Mouse (Mus musculus) MEL (cell line): ENCODE data around the gene Fkbp9. TPM values are rescaled to one million over a fixed set of nuclear protein-coding genes. Genes with fewer than 3 reads are reported as not detected.

ENCODE experiments used
- DNase-seq: peaks from one replicate; pipeline ENCODE4 v3.0.0; 2011; ENCODE audit warnings: low read depth, low spot score
- H3K27ac ChIP-seq: 2 replicates; pipeline ENCODE4 v1.5.1; 2012; ENCODE audit warnings: low read depth, mild to moderate bottlenecking, control low read depth, low read length, moderate library complexity; ENCODE audit not compliant: control insufficient read depth
- H3K27me3 ChIP-seq, 2 experiments: fragments of 150-350 bp in 1 of 2; sonication (generic) in 1 of 2; 2 replicates each; pipeline ENCODE4 v1.6.1; 2012; ENCODE audit warnings: low read length in 2 of 2, mild to moderate bottlenecking in 2 of 2, improper control_type of control experiment in 1 of 2, moderate library complexity in 1 of 2; ENCODE audit not compliant: insufficient read depth in 2 of 2, control insufficient read depth in 1 of 2
- H3K36me3 ChIP-seq, 2 experiments: 2 replicates each; pipeline ENCODE4 v1.6.1; 2012 to 2014; ENCODE audit warnings: low read length in 2 of 2, improper control_type of control experiment in 1 of 2, inconsistent platforms in 1 of 2, mild to moderate bottlenecking in 1 of 2; ENCODE audit not compliant: insufficient read depth in 2 of 2, control insufficient read depth in 1 of 2
- H3K4me1 ChIP-seq, 2 experiments: fragments of 150-350 bp in 1 of 2; sonication (generic) in 1 of 2; 2 replicates each; pipeline ENCODE4 v1.6.1; 2012; ENCODE audit warnings: low read length in 2 of 2, improper control_type of control experiment in 1 of 2, mild to moderate bottlenecking in 1 of 2; ENCODE audit not compliant: insufficient read depth in 2 of 2, control insufficient read depth in 1 of 2
- H3K4me3 ChIP-seq, 2 experiments: fragments of 150-350 bp in 1 of 2; sonication (generic) in 1 of 2; 2 replicates each; pipeline ENCODE4 v1.5.1; 2012; ENCODE audit warnings: low read depth in 2 of 2, low read length in 2 of 2, mild to moderate bottlenecking in 2 of 2, moderate library complexity in 2 of 2, control low read depth in 1 of 2, improper control_type of control experiment in 1 of 2; ENCODE audit not compliant: control insufficient read depth in 1 of 2, insufficient read depth in 1 of 2
- H3K79me2 ChIP-seq: 2 replicates; pipeline ENCODE4 v1.6.1; 2012; ENCODE audit warnings: mild to moderate bottlenecking, low read length, moderate library complexity; ENCODE audit not compliant: control insufficient read depth, poor library complexity, insufficient read depth
- H3K9ac ChIP-seq: 2 replicates; pipeline ENCODE4 v1.6.1; 2012; ENCODE audit warnings: low read depth, mild to moderate bottlenecking, control low read depth, low read length, moderate library complexity; ENCODE audit not compliant: control insufficient read depth, poor library complexity, severe bottlenecking
- H3K9me3 ChIP-seq: fragments of 150-350 bp; sonication (generic); replicated peaks from 2 replicates; pipeline ENCODE4 v1.6.1; 2012; ENCODE audit warnings: mild to moderate bottlenecking, low read length, improper control_type of control experiment, moderate library complexity; ENCODE audit not compliant: insufficient read depth
- BHLHE40 ChIP-seq: IDR thresholded peaks from 2 replicates; pipeline ENCODE4 v1.6.1; 2012; ENCODE audit warnings: low read depth, mild to moderate bottlenecking, inconsistent platforms, low read length, improper control_type of control experiment, borderline replicate concordance
- CHD1 ChIP-seq: IDR thresholded peaks from 2 replicates; pipeline ENCODE4 v1.6.1; 2012; ENCODE audit warnings: low read depth, mild to moderate bottlenecking, inconsistent platforms, low read length, improper control_type of control experiment
- CHD2 ChIP-seq: IDR thresholded peaks from 2 replicates; pipeline ENCODE4 v1.6.1; 2011; ENCODE audit warnings: low read length, improper control_type of control experiment
- CTCF ChIP-seq, 3 experiments: IDR thresholded peaks in 2 of 3; conservative IDR thresholded peaks in 1 of 3; 2 replicates each; pipeline ENCODE4 v1.5.1; 2011 to 2012; ENCODE audit warnings: low read length in 3 of 3, low read depth in 2 of 3, mild to moderate bottlenecking in 2 of 3, improper control_type of control experiment in 1 of 3, inconsistent platforms in 1 of 3, mixed read lengths in 1 of 3, moderate library complexity in 1 of 3; ENCODE audit not compliant: control insufficient read depth in 1 of 3, insufficient read depth in 1 of 3, poor library complexity in 1 of 3, severe bottlenecking in 1 of 3
- E2F4 ChIP-seq: IDR thresholded peaks from 2 replicates; pipeline ENCODE4 v1.6.1; 2011; ENCODE audit warnings: low read depth, low read length, improper control_type of control experiment, borderline replicate concordance
- ELF1 ChIP-seq: IDR thresholded peaks from 2 replicates; pipeline ENCODE4 v1.6.1; 2014; ENCODE audit warnings: low read depth, mild to moderate bottlenecking, inconsistent platforms, low read length, improper control_type of control experiment, moderate library complexity
- EP300 ChIP-seq, 2 experiments: IDR thresholded peaks; 2 replicates each; pipeline ENCODE4 v1.6.1; 2011; ENCODE audit warnings: improper control_type of control experiment in 2 of 2, low read length in 2 of 2, low read depth in 1 of 2, mild to moderate bottlenecking in 1 of 2
- GABPA ChIP-seq: IDR thresholded peaks from 2 replicates; pipeline ENCODE4 v1.6.1; 2012; ENCODE audit warnings: low read depth, mild to moderate bottlenecking, inconsistent platforms, low read length, improper control_type of control experiment, moderate library complexity
- GATA1 ChIP-seq: IDR thresholded peaks from 2 replicates; pipeline ENCODE4 v1.6.1; 2011; ENCODE audit warnings: low read depth, low read length, improper control_type of control experiment
- JUND ChIP-seq: IDR thresholded peaks from 2 replicates; pipeline ENCODE4 v1.6.1; 2011; ENCODE audit warnings: low read depth, mild to moderate bottlenecking, improper control_type of control experiment, low read length
- KAT2A ChIP-seq: conservative IDR thresholded peaks from 2 replicates; pipeline ENCODE4 v1.6.1; 2012; ENCODE audit warnings: low read depth, low read length, improper control_type of control experiment, inconsistent platforms
- MAFK ChIP-seq: IDR thresholded peaks from 2 replicates; pipeline ENCODE4 v1.6.1; 2011; ENCODE audit warnings: low read depth, mild to moderate bottlenecking, low read length, improper control_type of control experiment, borderline replicate concordance
- MAX ChIP-seq: IDR thresholded peaks from 2 replicates; pipeline ENCODE4 v1.6.1; 2011; ENCODE audit warnings: low read length, improper control_type of control experiment
- MAZ ChIP-seq: IDR thresholded peaks from 2 replicates; pipeline ENCODE4 v1.6.1; 2012; ENCODE audit warnings: low read depth, mild to moderate bottlenecking, inconsistent platforms, low read length, improper control_type of control experiment
- MEF2A ChIP-seq: IDR thresholded peaks from 2 replicates; pipeline ENCODE4 v1.6.1; 2014; ENCODE audit warnings: low read depth, mild to moderate bottlenecking, inconsistent platforms, low read length, improper control_type of control experiment; ENCODE audit not compliant: poor library complexity, insufficient replicate concordance, severe bottlenecking; ENCODE audit errors: extremely low read depth
- MYB ChIP-seq: IDR thresholded peaks from 2 replicates; pipeline ENCODE4 v1.6.1; 2011; ENCODE audit warnings: mild to moderate bottlenecking, low read depth, low read length, improper control_type of control experiment
- MYC ChIP-seq: IDR thresholded peaks from 2 replicates; pipeline ENCODE4 v1.6.1; 2011; ENCODE audit warnings: low read depth, mild to moderate bottlenecking, low read length, improper control_type of control experiment, moderate library complexity
- NELFE ChIP-seq: IDR thresholded peaks from 2 replicates; pipeline ENCODE4 v1.6.1; 2011; ENCODE audit warnings: low read depth, low read length, improper control_type of control experiment
- NRF1 ChIP-seq: IDR thresholded peaks from 2 replicates; pipeline ENCODE4 v1.6.1; 2014; ENCODE audit warnings: low read depth, mild to moderate bottlenecking, inconsistent platforms, low read length, improper control_type of control experiment, moderate library complexity; ENCODE audit not compliant: poor library complexity, insufficient read depth, severe bottlenecking
- POLR2A ChIP-seq, 2 experiments: IDR thresholded peaks; 2 replicates each; pipeline ENCODE4 v1.6.1; 2011 to 2012; ENCODE audit warnings: low read length in 2 of 2, mild to moderate bottlenecking in 2 of 2, control low read depth in 1 of 2, improper control_type of control experiment in 1 of 2, low read depth in 1 of 2, moderate library complexity in 1 of 2; ENCODE audit not compliant: control insufficient read depth in 1 of 2, insufficient read depth in 1 of 2, poor library complexity in 1 of 2
- POLR2AphosphoS2 ChIP-seq: IDR thresholded peaks from 2 replicates; pipeline ENCODE4 v1.6.1; 2011; ENCODE audit warnings: low read length, improper control_type of control experiment
- POLR2AphosphoS5 ChIP-seq: IDR thresholded peaks from 2 replicates; pipeline ENCODE4 v1.6.1; 2012; ENCODE audit warnings: low read depth, borderline replicate concordance, mild to moderate bottlenecking, inconsistent platforms, low read length, moderate library complexity, mixed read lengths
- RAD21 ChIP-seq: IDR thresholded peaks from 2 replicates; pipeline ENCODE4 v1.6.1; 2011; ENCODE audit warnings: mild to moderate bottlenecking, low read depth, low read length, improper control_type of control experiment
- RCOR1 ChIP-seq: IDR thresholded peaks from 2 replicates; pipeline ENCODE4 v1.6.1; 2012; ENCODE audit warnings: low read depth, mild to moderate bottlenecking, inconsistent platforms, low read length, improper control_type of control experiment
- SIN3A ChIP-seq: IDR thresholded peaks from 2 replicates; pipeline ENCODE4 v1.6.1; 2012; ENCODE audit warnings: low read length, improper control_type of control experiment, inconsistent platforms
- SMC3 ChIP-seq: IDR thresholded peaks from 2 replicates; pipeline ENCODE4 v1.6.1; 2011; ENCODE audit warnings: low read depth, low read length, improper control_type of control experiment
- TAL1 ChIP-seq: IDR thresholded peaks from 2 replicates; pipeline ENCODE4 v1.6.1; 2012; ENCODE audit warnings: mild to moderate bottlenecking, inconsistent platforms, low read length, moderate library complexity, mixed read lengths
- TBP ChIP-seq: IDR thresholded peaks from 2 replicates; pipeline ENCODE4 v1.8.0; 2011; ENCODE audit warnings: low read depth, low read length, improper control_type of control experiment
- UBTF ChIP-seq: IDR thresholded peaks from 2 replicates; pipeline ENCODE4 v1.6.1; 2012; ENCODE audit warnings: low read depth, mild to moderate bottlenecking, inconsistent platforms, low read length, improper control_type of control experiment, moderate library complexity, borderline replicate concordance; ENCODE audit not compliant: insufficient read depth
- USF1 ChIP-seq: IDR thresholded peaks from 2 replicates; pipeline ENCODE4 v1.6.1; 2014; ENCODE audit warnings: low read depth, mild to moderate bottlenecking, inconsistent platforms, low read length, improper control_type of control experiment, moderate library complexity
- USF2 ChIP-seq, 2 experiments: IDR thresholded peaks; 2 replicates each; pipeline ENCODE4 v1.6.1; 2011 to 2012; ENCODE audit warnings: improper control_type of control experiment in 2 of 2, low read length in 2 of 2, borderline replicate concordance in 1 of 2, inconsistent platforms in 1 of 2, low read depth in 1 of 2, mild to moderate bottlenecking in 1 of 2; ENCODE audit not compliant: insufficient read depth in 1 of 2
- ZC3H11A ChIP-seq: IDR thresholded peaks from 2 replicates; pipeline ENCODE4 v1.6.1; 2012; ENCODE audit warnings: low read depth, mild to moderate bottlenecking, inconsistent platforms, low read length, improper control_type of control experiment
- ZKSCAN1 ChIP-seq: IDR thresholded peaks from 2 replicates; pipeline ENCODE4 v1.6.1; 2012; ENCODE audit warnings: low read depth, mild to moderate bottlenecking, inconsistent platforms, low read length, improper control_type of control experiment, moderate library complexity
- ZMIZ1 ChIP-seq: IDR thresholded peaks from 2 replicates; pipeline ENCODE4 v1.6.1; 2012; ENCODE audit warnings: low read depth, mild to moderate bottlenecking, inconsistent platforms, low read length, improper control_type of control experiment, moderate library complexity
- ZNF384 ChIP-seq: IDR thresholded peaks from 2 replicates; pipeline ENCODE4 v1.6.1; 2012; ENCODE audit warnings: low read depth, mild to moderate bottlenecking, inconsistent platforms, low read length, improper control_type of control experiment
- polyA plus RNA-seq, 2 experiments: library from polyadenylated mRNA; stranded (reverse) in 1 of 2; unstranded in 1 of 2; fragments of >175 nt in 1 of 2; fragments of >200 nt in 1 of 2; gene quantifications; 2 replicates each; pipeline versions ENCODE4 v1.2.1 to v1.2.4; 2012; ENCODE audit warnings: low replicate concordance in 2 of 2, low read depth in 1 of 2; ENCODE audit not compliant: insufficient read length in 2 of 2, insufficient read depth in 1 of 2, missing spikeins in 1 of 2
- total RNA-seq: library from RNA; depleted of rRNA; stranded (reverse); fragments of 300-350 nt; gene quantifications from 2 replicates; pipeline ENCODE4 v1.2.3, GENCODE M21; 2012

Fkbp9 gene
- total and polyA plus RNA-seq, 3 experiments: 3.0 to 19.5 TPM; not detected in 1

DNA sequence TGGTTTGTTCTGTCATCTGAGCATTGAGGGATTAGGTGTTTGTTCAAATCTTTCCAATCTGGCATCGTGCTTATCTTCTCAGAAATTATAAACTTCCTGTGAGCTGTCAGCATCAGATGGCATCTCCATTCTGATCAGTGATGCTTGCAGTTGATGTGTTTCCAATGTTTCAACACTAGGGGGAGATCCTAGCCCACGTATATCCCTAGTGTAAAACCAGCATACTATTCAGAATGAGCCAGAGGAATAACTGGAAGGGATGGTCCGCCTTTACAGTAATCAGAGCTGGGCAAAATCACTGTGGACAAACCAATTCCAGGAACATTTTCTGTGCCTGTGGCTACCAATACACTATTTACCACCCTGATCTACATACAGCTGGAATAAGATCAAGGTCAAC, 23.2 kb upstream of the Fkbp9 start:
- no peaks in the 10 kb centered on the region for H3K36me3 ChIP-seq
- H3K4me1 ChIP-seq: no peaks in the 10 kb centered on the region
- no peaks in the 10 kb centered on the region for H3K79me2 ChIP-seq
- no peak for TF ChIP-seq EP300 (IDR thresholded peaks at IDR 0.05; ENCODE audit: low read depth in 1 of 2, low read length in 2 of 2)
- no peak for TF ChIP-seq CHD2
- no peak for TF ChIP-seq POLR2AphosphoS2
- peak; percentile 97 for TF ChIP-seq SMC3
- no peak for TF ChIP-seq MEF2A
- TF ChIP-seq MYB: no peak
- no peak for TF ChIP-seq POLR2A (IDR thresholded peaks at IDR 0.05; ENCODE audit: control insufficient read depth in 1 of 2, insufficient read depth in 1 of 2, low read depth in 1 of 2, low read length in 2 of 2, poor library complexity in 1 of 2)
- no peak for TF ChIP-seq ZMIZ1
- TF ChIP-seq SIN3A: peak; percentile 42; the same call in 1 of the 2 replicates
- no peak for TF ChIP-seq MAFK
- no peak for TF ChIP-seq UBTF
- no peak for TF ChIP-seq ELF1
- no peak for TF ChIP-seq ZKSCAN1
- TF ChIP-seq RAD21: peak; percentile 99
- no peak for TF ChIP-seq USF2 (IDR thresholded peaks at IDR 0.05; ENCODE audit: borderline replicate concordance in 1 of 2, insufficient read depth in 1 of 2, low read depth in 1 of 2, low read length in 2 of 2)
- TF ChIP-seq GABPA: no peak
- no peak for TF ChIP-seq MYC
- TF ChIP-seq MAX: no peak
- TF ChIP-seq JUND: no peak
- TF ChIP-seq ZC3H11A: peak; percentile 99
- TF ChIP-seq NRF1: no peak
- no peak for TF ChIP-seq BHLHE40
- no peak for TF ChIP-seq MAZ
- 0 out of 2 replicates have a peak, but pooled peaks have one; percentile 38 for TF ChIP-seq GATA1
- no peak for TF ChIP-seq KAT2A
- no peak for TF ChIP-seq E2F4
- no peak for TF ChIP-seq TAL1
- TF ChIP-seq ZNF384: no peak
- no peak for TF ChIP-seq POLR2AphosphoS5
- no peak for TF ChIP-seq CHD1
- no peak for TF ChIP-seq TBP
- 0 out of 2 replicates have a peak, but pooled peaks have one; percentile 12 for TF ChIP-seq RCOR1
- no peak for TF ChIP-seq NELFE
- TF ChIP-seq CTCF (IDR thresholded peaks at IDR 0.05 in 2 of 3, conservative IDR thresholded peaks at IDR 0.05 in 1 of 3; ENCODE audit: control insufficient read depth in 1 of 3, insufficient read depth in 1 of 3, low read depth in 2 of 3, low read length in 3 of 3, poor library complexity in 1 of 3, severe bottlenecking in 1 of 3): peak; percentile 42 to 96 (median 85); a peak in 5 of 6 replicates
- no peak for TF ChIP-seq USF1
- peaks cover 2 to 4% of the 10 kb centered on the region in 2 experiments for H3K27me3 ChIP-seq
- no peak overlapping the region for H3K27ac ChIP-seq
- no peak overlapping the region for H3K4me3 ChIP-seq
- DNase-seq: peak; percentile 75
- no peaks in the 10 kb centered on the region for H3K9me3 ChIP-seq
- H3K9ac ChIP-seq: no peak overlapping the region
